Mouse (Mus musculus): ENCODE data around the gene Heatr1. TPM values are rescaled to one million over a fixed set of nuclear protein-coding genes. Genes with fewer than 3 reads are reported as not detected.

The Heatr1 gene
- polyA plus RNA-seq (2014; fragmentation: Illumina TruSeq; extraction: RNeasy Lipid Tissue Mini Kit (QIAGEN cat#74804); ENCODE audit: low read depth, low replicate concordance) = 23.1 TPM

DNA sequence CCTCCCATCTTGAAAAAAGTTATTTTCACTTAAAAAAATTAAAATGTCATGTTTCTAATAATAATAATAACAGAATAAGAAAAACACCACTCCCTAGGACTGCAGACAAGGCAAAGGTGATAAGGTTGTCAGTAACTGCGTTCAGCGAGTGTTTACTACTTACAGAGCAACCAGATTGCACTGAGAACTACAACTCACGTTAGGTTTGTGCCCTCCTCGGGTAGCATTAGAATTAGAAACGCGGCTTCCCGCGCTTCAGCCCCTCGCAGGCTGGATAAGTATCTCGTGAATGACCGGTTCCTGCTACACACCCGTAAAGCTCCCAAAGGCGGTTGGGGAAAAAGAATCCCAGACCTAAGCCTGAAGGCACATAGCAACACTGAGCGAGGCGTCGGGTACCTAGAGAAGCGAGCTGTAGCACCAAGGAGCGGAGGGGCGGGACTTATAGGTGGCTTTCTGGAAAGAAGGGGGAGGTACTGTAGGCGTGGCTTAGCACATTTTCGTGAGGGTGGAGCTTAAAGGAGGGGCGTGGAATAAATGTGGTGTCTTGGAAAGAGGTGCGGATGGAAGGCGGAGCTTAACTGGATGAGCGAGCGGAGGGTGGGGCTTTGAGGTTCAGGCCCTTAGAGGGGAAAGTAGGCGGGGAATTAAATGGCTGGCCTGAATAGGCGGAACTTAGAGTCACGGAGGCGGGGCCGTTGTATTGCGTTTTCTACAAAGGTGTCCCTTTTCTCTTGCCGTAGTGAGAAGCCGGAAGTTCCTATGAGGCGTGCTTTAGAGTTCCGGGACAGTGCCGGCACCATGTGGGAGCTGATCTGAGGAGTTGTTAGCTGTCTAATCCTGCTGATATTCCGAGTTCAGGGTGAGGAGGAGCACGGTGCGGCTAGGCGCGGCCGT is at the start of gene Heatr1:
Gene Heatr1, plus strand, starts transcription at position 419 of the 897 bp plus-strand sequence.

DNA sequence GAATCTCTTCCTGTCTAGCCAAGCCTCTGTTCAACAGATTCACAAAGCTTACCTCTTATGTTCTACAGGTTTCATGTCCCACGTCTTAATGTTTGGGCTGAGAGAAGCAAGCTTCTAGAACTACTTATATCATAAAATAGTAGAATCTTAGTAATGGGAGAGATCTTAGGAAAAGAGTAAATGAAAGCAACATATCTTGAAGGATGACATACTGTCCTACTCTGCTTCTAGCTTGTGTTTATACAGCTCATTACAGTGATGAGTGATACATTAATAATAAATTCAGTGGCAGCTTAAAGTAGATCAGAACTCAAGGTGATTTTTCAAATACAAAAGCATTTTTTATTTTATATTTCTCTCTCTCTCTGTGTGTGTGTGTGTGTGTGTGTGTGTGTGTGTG is 70.0 kb downstream of the Heatr1 start, which contains the start of gene Lgals8:
Gene Lgals8, minus strand, starts transcription at position 101 of the 400 bp plus-strand sequence.

Other genes with a start within 250 kb of the Heatr1 start
- 27.0 TPM for gene Mtr, start 136.9 kb upstream of the Heatr1 start, polyA plus RNA-seq (2014; fragmentation: Illumina TruSeq; extraction: RNeasy Lipid Tissue Mini Kit (QIAGEN cat#74804); ENCODE audit: low read depth, low replicate concordance)
- gene Actn2, start 54.3 kb upstream of the Heatr1 start, polyA plus RNA-seq (2014; fragmentation: Illumina TruSeq; extraction: RNeasy Lipid Tissue Mini Kit (QIAGEN cat#74804); ENCODE audit: low read depth, low replicate concordance) = not detected
- 294 TPM for gene Lgals8, start 69.9 kb downstream of the Heatr1 start, polyA plus RNA-seq (2014; fragmentation: Illumina TruSeq; extraction: RNeasy Lipid Tissue Mini Kit (QIAGEN cat#74804); ENCODE audit: low read depth, low replicate concordance)
- gene Edaradd, start 125.4 kb downstream of the Heatr1 start, polyA plus RNA-seq (2014; fragmentation: Illumina TruSeq; extraction: RNeasy Lipid Tissue Mini Kit (QIAGEN cat#74804); ENCODE audit: low read depth, low replicate concordance) = 0.24 TPM
- 266 TPM for gene Ero1lb, start 170.8 kb downstream of the Heatr1 start, polyA plus RNA-seq (2014; fragmentation: Illumina TruSeq; extraction: RNeasy Lipid Tissue Mini Kit (QIAGEN cat#74804); ENCODE audit: low read depth, low replicate concordance)

Data from testis, adult 10 weeks (tissue).